Mouse (Mus musculus): ENCODE data around the gene Gm43738. TPM values are rescaled to one million over a fixed set of nuclear protein-coding genes. Genes with fewer than 3 reads are reported as not detected.

Gm43738 gene
- not detected in 3 replicates for total RNA-seq (2017)

GRCm38 (mm10) chr3:89100811-89101210 lies at the start of gene Gm43738:
Gm43738 (minus strand) TSS chr3:89101099.
- no peak for ATAC-seq (replicated peaks; ENCODE audit: insufficient number of reproducible peaks, low FRiP score, low TSS enrichment, poor library complexity, severe bottlenecking)

- ATAC-seq (replicated peaks; ENCODE audit: insufficient number of reproducible peaks, low FRiP score, low TSS enrichment, poor library complexity, severe bottlenecking), result no peak
These were observed 47.7 kb upstream of the Gm43738 start for GRCm38 (mm10) chr3:89148567-89148966.

- ATAC-seq (replicated peaks; ENCODE audit: insufficient number of reproducible peaks, low FRiP score, low TSS enrichment, poor library complexity, severe bottlenecking), result no peak
These were observed 47.0 kb upstream of the Gm43738 start for GRCm38 (mm10) chr3:89147979-89148311.

- ATAC-seq (replicated peaks; ENCODE audit: insufficient number of reproducible peaks, low FRiP score, low TSS enrichment, poor library complexity, severe bottlenecking), result no peak
These were observed 46.4 kb upstream of the Gm43738 start for GRCm38 (mm10) chr3:89147101-89147978.

GRCm38 (mm10) chr3:89145566-89145965 lies 44.7 kb upstream of the Gm43738 start:
- ATAC-seq (replicated peaks; ENCODE audit: insufficient number of reproducible peaks, low FRiP score, low TSS enrichment, poor library complexity, severe bottlenecking), result no peak

- no peak for ATAC-seq (replicated peaks; ENCODE audit: insufficient number of reproducible peaks, low FRiP score, low TSS enrichment, poor library complexity, severe bottlenecking)
These were observed 43.9 kb upstream of the Gm43738 start for GRCm38 (mm10) chr3:89144821-89145220.

- no peak for ATAC-seq (replicated peaks; ENCODE audit: insufficient number of reproducible peaks, low FRiP score, low TSS enrichment, poor library complexity, severe bottlenecking)
These were observed 35.5 kb upstream of the Gm43738 start for GRCm38 (mm10) chr3:89136365-89136764.

GRCm38 (mm10) chr3:89135958-89136357 lies 35.1 kb upstream of the Gm43738 start, which contains the start of gene Pklr:
Pklr (plus strand) TSS chr3:89136142.
- no peak for ATAC-seq (replicated peaks; ENCODE audit: insufficient number of reproducible peaks, low FRiP score, low TSS enrichment, poor library complexity, severe bottlenecking)

- ATAC-seq (replicated peaks; ENCODE audit: insufficient number of reproducible peaks, low FRiP score, low TSS enrichment, poor library complexity, severe bottlenecking), result no peak
These were observed 32.9 kb upstream of the Gm43738 start for GRCm38 (mm10) chr3:89133752-89134151.

- no peak for ATAC-seq (replicated peaks; ENCODE audit: insufficient number of reproducible peaks, low FRiP score, low TSS enrichment, poor library complexity, severe bottlenecking)
These were observed 32.2 kb upstream of the Gm43738 start for GRCm38 (mm10) chr3:89133063-89133450.

GRCm38 (mm10) chr3:89132285-89133062 lies 31.6 kb upstream of the Gm43738 start:
- no peak for ATAC-seq (replicated peaks; ENCODE audit: insufficient number of reproducible peaks, low FRiP score, low TSS enrichment, poor library complexity, severe bottlenecking)

GRCm38 (mm10) chr3:89131816-89132215 lies 30.9 kb upstream of the Gm43738 start:
- ATAC-seq (replicated peaks; ENCODE audit: insufficient number of reproducible peaks, low FRiP score, low TSS enrichment, poor library complexity, severe bottlenecking), result no peak

- no peak for ATAC-seq (replicated peaks; ENCODE audit: insufficient number of reproducible peaks, low FRiP score, low TSS enrichment, poor library complexity, severe bottlenecking)
These were observed 29.0 kb upstream of the Gm43738 start for GRCm38 (mm10) chr3:89129908-89130307.

GRCm38 (mm10) chr3:89125981-89126380 lies 25.1 kb upstream of the Gm43738 start:
- ATAC-seq (replicated peaks; ENCODE audit: insufficient number of reproducible peaks, low FRiP score, low TSS enrichment, poor library complexity, severe bottlenecking), result no peak

GRCm38 (mm10) chr3:89124241-89124640 lies 23.3 kb upstream of the Gm43738 start:
- ATAC-seq (replicated peaks; ENCODE audit: insufficient number of reproducible peaks, low FRiP score, low TSS enrichment, poor library complexity, severe bottlenecking), result no peak

GRCm38 (mm10) chr3:89123313-89123712 lies 22.4 kb upstream of the Gm43738 start:
- no peak for ATAC-seq (replicated peaks; ENCODE audit: insufficient number of reproducible peaks, low FRiP score, low TSS enrichment, poor library complexity, severe bottlenecking)

GRCm38 (mm10) chr3:89115522-89115921 lies 14.6 kb upstream of the Gm43738 start:
- no peak for ATAC-seq (replicated peaks; ENCODE audit: insufficient number of reproducible peaks, low FRiP score, low TSS enrichment, poor library complexity, severe bottlenecking)

- ATAC-seq (replicated peaks; ENCODE audit: insufficient number of reproducible peaks, low FRiP score, low TSS enrichment, poor library complexity, severe bottlenecking), result no peak
These were observed 12.2 kb upstream of the Gm43738 start for GRCm38 (mm10) chr3:89113058-89113457.

- no peak for ATAC-seq (replicated peaks; ENCODE audit: insufficient number of reproducible peaks, low FRiP score, low TSS enrichment, poor library complexity, severe bottlenecking)
These were observed 7.2 kb upstream of the Gm43738 start for GRCm38 (mm10) chr3:89108146-89108545.

GRCm38 (mm10) chr3:89107545-89107944 lies 6.6 kb upstream of the Gm43738 start:
- ATAC-seq (replicated peaks; ENCODE audit: insufficient number of reproducible peaks, low FRiP score, low TSS enrichment, poor library complexity, severe bottlenecking), result no peak

Data from monocyte, adult 5-6 weeks (primary cell).